Mouse (Mus musculus): ENCODE measurements around the gene Gba.

DNA sequence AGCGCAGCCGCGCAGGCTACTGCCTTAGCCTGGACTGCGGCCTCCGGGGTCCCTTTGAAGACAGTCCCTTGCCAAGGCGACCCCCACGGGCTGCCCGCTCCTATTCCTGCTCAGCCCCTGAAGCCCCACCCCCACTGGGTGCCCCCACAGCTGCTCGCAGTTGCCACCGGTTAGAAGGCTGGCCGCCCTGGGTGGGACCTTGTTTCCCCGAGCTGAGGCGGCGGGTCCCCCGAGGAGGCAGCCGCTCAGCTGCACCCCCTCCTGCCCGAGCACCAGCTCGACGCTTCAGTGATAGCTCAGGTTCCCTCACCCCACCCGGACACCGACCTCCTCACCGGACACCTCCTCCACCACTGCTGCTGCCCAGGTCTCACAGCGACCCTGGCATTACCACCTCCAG is 15.5 kb upstream of the Gba start:
- no peak for TF ChIP-seq CTCF (IDR thresholded peaks at IDR 0.05; ENCODE audit: insufficient read depth, low read depth, low read length)
- no peak for TF ChIP-seq POLR2A (IDR thresholded peaks at IDR 0.05; ENCODE audit: insufficient read depth, low read depth, low read length)
